Mouse (Mus musculus) retina, adult 2 months (tissue): ENCODE results near the gene Cdc37.
A peak's percentile ranks its signal among the peaks of the same experiment; 100 is the strongest.

Experiments
- DNase-seq: peaks from one replicate; pipeline ENCODE4 v3.0.0-alpha.2; 2012; ENCODE audit warnings: low read depth, low spot score

Gene Cdc37

DNA sequence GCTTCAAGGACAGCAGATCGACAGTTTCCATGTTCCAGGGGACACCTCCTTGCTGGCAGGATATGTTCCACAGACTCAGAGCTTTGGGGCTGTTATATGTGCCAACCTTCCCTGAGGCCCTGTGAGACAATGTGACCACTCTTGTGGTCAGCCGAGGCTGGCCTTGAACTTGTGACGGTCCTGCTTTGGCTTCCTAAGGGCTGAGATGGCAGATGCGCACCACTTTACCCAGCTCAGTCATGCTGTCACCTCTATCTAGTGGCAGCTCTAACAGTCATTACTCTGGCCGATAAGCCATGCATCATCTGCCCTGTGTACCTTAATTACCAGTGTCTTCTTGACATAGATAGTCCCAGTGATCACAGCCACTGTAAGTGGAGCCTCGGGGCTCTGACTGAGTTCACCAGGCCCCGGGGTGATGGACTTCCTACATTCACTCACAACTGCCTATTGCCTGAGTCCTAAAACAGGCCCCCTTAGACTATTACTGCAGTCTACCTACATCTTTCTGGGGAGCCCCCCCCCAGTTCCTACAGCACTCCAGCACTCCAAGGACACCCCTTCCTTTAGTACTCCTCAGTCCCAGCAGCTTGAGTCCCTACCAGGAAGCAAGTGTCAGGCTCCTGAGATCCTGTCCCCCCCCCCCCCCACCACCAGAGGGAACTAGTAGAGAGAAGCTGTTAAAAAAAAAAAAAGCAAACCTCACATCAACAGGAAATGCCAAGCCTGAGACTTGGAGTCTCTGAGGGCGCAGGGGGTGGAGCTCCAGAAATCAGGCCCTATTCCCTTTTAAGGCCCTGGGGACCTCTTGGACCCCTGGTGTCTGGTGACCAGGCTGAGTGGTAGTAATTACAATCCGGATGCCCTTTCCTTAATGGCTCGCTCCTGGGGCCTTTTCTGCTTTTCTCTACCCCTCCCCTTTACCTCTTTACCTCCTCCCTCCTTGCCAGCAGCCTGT is 17.6 kb upstream of the Cdc37 start:
- no peak for DNase-seq

DNA sequence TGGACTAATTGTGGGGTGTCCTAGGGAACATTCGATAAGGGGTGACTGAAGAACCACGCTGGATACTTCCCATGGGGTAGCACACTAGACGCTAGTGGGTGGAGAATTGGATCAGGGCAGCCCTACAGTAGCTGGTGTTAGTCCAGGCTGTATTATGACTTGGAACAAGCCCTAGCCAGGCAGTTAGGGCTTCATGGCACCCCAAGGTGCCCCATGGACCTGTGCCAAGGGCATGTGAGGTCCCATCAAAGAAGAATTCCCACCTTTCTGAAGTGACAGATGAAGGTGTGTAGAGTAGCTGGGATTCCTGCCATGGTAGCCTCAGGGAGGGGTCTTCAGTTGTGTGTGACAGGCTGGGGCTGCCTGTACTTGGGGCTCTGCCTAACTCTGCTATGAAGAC is 16.7 kb upstream of the Cdc37 start:
- no peak for DNase-seq

DNA sequence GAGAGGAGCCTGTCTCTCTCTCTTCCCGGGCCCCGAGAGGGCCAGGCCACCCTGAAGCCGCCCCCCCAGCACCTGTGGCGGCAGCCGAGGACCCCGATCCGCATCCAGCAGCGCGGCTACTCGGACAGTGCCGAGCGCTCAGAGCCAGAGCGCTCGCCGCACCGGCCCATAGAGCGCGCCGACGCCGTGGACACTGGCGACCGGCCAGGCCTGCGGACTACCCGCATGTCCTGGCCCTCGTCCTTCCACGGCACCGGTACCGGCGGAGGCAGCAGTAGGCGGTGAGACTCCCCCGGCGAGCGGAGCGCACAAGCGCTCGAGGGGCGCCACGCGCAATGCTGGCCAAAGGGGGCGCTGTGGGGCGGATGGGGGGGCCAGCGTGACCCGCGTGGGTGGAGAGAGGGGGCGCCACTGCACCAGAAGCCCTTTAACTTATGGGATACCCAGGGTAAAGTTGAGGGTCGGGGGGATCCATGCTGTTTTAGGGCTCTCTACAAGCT is 16.2 kb upstream of the Cdc37 start:
- no peak for DNase-seq

DNA sequence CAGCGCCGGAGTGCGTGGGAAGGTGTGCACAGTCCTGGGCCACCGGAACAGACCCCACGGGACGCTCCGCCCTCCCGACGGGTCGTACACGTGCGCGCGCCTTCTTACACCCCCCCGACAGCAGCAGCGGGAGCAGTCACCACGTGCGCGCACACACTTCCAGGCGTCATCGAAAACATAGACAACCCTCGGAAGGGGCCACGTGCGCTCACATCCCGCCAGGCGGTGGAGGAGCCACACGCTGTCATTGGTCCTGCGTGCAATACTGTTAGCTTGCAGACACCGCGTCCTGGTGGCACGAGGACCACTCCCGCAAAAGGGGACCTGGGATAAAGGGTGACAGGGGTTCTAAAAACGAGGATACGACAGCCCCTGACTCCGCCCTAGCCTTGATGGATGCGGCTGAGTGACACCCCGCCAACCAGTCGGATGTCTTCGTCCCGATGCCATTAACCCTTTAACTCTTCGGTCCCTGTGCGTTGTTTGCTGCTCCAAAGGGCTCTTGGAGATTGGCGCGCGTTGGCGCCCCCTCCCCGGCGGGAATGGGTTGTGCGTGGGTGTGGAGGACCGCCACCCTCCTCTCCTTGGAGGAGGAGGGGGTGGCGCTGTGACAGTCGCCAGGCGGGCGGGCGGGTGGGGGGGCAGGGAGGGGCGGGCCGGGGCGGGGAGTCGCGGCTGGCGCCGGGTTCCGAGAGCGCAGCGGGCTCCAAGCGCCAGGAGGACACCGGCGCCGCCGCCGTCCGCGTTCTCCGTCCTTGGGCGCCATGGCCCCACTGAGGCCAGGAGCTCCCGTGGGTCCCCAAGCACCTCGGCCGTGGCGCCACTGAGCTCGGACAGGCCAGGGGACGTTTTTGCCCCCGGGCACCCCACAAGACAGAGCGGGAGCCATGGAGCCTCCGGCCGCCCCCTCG is 15.5 kb upstream of the Cdc37 start, which contains the start of gene Pde4a:
Pde4a (plus strand) TSS at position 674 of the 911 bp plus-strand sequence.
- DNase-seq, result no peak

DNA sequence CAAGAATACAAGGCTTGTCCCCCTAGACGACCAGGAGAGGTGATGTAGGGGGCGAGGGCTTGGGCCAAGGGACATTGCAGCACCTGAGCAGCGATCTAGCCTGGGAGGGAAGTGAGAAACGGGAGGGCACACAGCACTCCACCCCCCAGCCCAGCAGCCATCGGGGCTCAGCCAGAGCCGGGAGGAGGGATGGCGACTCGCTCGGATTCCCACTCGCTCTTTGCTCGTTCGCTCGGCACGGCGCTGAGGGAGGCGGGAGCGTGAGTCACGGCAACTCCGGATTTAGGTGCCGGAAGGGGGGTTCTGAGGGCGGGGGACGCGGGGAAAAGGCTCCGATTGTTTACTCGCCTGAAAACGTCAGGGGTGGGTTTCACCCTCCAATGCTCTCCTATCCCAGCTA is 14.3 kb upstream of the Cdc37 start:
- DNase-seq, result no peak

DNA sequence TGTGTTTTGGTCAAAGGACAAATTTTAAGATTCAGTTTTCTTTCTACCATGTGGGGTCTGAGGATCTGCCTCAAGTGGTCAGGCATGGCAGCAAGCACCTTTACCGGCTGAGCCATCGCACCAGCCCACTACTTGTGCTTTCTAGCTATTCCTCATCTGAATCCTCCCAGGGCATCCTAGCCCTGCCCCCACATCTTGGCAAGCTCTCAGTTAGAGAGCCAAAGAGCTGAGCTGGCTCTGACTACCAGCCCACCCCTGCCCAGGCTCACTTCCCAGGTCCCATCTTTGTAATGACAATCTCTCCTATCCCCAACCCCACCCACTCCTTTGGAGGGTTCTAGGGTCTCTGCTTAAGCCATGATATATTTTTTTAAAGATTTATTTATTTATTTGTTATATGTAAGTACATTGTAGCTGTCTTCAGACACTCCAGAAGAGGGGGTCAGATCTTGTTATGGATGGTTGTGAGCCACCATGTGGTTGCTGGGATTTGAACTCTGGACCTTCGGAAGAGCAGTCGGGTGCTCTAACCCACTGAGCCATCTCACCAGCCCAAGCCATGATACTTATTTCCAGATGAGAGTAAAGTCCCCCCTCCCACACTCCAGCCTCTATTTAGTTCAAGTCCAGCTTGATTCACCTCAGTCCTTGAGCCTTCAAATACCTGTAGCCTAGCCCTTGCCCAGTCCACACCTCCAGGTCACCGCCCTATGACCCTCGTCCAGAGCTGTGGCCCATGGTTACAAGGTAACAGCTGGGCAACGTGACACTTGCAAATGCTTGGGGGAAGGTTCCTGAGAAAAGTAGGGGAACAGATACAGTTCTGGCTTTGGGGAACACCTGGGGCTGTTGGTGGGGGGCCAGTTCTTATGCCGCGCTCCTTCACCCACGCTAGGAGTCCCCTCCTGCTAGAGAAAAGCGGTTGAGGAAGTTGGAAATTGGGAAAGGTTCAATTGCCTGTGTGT is 13.6 kb upstream of the Cdc37 start:
- no peak for DNase-seq

DNA sequence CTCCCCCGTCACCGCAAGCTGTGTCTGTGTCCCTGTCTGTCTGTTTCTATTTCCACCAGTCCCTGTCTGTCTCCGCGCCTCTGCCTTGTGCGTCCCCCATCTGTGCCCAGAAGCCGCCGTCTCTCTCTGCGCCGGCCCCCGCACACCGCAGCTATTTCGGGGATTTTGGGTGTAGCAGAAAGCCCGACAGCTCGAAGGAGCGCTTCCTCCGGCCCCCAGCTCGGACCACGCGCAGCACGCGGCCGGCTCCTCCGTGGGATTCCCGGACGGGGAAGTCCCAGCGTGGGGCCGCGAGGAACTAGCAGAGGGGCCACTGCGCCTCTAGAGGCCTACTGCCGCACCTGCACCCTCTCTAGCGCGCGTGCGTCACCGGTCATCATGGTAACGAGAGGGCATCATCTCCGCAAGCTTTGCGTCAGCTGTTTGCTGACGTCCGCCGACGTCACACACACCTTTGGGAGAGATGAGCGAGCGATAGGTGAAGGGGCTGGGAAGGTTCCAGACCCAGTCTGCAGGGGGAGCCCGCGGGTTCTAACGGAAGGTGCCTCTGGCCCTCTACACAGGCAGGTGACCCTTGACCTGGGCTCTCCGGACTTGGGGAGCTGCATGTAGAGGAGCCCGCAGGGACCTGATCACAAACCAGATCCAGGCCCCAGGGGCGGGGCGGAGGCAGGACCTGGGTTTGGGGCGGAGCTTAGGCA is 11.6 kb upstream of the Cdc37 start:
- DNase-seq, result peak; percentile 73

DNA sequence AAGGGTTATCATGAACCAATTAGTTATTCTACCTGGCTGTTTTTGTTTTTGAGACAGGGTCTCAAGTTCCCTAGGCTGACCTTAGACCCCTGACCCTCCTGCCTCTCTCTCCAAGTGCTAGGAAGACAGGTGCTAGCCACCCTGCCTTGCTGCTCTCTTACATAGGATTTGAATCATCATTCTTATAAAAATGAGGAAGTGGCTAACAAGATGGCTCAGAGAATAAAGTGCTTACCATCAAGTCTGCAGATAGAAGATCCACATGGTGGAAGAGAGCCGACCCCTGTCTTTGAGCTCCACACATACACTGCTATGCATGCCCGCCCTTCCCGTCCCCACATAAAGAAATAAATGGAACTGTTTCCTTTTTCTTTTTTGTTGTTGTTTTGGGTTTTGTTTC is 5.0 kb upstream of the Cdc37 start:
- DNase-seq, result no peak

DNA sequence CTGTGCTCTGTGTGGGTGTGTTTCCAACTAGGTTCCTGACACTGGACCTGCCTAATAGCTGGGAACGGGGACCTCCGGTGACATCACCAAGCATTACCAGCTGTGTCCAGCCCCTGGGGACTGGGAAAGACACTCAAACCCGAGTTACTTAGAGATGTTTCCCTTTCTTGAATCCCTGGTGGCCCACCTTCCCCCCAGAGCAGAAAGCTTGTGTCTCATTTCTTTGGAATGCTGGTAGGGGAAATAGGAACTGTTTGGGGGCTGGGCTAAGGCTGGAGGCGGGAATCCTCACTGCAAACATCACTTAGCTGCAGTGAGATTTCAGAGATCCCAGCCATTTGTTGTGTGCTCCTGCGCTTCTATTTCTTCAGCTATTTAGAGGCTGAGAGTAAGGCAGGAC is 4.1 kb upstream of the Cdc37 start:
- DNase-seq, result no peak

DNA sequence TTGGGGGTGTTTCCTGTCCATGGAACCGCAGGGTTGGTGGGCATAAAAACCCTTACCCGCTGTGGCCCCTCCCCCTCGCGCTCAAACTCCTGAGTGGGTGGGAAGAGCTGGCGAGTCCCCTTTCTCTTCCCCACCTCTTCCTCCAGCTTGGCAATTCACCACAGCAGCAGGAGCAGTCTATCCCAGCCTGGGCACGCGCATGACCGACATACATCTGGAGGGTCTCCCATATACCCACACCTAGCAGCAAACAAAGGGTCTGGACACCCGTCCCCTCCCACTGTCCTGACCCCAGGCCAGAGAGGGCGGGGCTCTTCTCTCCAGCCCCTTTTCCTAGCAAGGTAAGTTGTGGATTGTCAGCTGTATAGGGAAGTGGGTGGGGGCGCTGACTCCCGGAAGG is 3.5 kb upstream of the Cdc37 start:
- no peak for DNase-seq

DNA sequence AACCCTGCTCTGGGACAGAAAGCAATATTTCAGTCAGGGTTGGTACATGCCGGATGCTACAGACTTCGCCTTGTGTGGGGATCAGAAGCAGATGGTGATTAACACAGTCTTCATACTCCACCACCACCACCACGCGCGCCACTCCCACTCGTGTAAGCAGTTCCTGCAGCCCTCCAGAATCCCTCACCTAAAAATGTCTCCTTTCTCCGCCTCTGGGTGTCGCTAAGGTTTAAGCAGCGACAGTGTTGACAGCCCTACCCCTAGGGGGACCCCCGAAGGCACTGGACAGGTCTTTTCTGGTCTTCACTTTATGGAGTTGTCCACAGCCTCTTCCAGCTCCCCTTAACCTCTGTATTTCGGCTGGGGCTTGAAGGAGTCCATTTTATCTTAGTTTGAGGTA is 2.9 kb upstream of the Cdc37 start:
- no peak for DNase-seq

DNA sequence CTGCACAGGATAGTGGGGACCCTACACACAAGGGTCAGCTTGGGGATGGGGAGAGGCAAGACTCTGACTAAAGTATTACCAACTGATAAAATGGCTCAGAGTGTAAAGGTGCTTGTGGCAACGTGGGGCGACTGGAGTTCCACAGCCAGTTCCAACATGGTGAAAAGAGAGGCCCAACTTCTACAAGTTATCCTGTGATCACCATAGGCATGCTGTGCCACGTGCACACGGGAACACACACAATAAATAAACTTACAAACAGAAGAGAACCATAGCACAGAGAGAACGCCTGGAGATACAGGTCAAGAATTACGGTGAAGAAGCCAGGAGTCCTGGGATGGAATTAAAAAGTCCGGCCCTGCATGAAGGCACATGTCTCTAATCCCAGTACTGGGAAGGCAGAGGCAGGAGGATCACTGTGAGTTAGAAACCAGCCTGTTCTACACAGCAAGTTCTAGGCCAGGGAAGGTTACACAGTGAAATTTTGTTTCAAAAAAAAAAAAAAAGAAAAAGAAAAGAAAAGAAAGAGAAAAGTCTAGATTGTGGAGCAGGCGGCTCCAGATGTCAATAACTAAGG is 617 bp downstream of the Cdc37 start:
- no peak for DNase-seq

DNA sequence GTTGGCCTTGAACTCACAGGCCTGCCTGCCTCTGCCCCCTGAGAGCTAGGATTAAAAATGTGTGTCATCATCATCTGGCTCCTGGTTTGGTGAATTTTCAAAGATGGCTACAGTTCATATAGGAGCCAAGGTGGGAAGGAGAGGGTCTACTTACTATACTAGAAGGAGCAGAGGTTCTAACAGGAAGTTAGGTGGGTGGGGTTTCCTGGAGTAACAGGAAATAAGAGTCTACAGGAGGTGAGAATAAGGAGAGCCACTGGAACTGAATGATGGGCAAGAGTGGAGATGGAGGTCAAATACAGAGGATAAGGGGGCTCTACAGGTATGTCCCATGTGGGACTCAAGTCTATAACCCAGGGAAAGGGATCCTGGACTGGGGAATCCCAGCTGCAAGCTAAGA is 1.4 kb downstream of the Cdc37 start:
- no peak for DNase-seq

DNA sequence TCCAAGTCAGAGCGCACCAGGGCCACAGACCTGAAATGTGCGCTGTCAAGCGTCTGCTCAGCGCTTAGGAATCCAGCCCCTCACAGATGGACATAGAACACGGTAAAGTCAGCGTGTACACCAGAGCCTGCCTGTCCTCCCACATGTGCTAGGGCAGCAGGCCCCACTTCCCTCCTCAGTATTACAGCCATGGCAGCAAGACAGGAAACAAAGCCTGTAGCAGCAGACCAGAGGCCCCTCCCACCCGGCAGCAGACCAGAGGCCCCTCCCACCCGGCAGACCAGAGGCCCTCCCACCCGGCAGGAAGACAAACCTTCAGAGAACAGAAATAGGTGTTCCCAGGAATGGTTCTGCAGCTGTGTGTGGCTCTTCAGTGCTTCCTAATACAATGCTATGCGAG is 3.1 kb downstream of the Cdc37 start:
- no peak for DNase-seq

DNA sequence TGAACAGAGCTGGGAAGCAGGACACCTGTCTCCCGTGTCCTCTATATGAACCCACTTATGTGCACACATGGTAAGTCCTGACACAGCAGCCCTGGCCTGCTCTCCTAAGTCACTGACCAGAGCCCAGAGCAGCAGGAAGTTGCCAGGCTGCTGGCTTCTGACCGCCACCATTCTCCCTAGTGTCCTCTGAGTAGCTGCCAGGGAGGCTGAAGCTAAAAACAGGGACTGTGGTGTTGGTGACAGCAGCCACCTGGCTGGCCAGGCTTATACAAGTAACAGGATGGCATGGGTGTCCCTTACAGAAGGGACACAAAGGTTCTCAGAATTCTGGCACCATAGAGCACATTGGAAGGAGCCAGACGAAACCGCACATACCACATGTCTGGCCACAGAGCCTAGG is 4.4 kb downstream of the Cdc37 start:
- no peak for DNase-seq

DNA sequence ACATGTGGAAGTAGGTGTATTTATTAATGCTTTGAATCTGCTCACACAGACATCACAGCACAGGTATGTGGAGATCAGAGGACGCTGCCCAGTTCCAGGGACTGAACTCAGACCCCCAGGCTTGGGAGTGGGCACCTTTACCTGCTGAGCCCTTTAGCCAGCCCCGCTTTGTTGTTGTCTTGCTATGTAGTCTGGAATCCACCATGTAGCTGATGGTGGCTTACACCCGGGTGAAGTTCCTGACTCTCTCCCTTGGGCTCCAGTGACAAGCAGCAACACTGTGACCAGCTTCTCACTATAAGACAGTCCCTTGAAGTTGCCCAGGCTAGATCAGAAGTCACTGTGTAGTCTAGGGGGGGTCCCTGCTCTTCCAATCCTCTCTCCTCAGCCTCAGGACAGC is 5.4 kb downstream of the Cdc37 start:
- no peak for DNase-seq

DNA sequence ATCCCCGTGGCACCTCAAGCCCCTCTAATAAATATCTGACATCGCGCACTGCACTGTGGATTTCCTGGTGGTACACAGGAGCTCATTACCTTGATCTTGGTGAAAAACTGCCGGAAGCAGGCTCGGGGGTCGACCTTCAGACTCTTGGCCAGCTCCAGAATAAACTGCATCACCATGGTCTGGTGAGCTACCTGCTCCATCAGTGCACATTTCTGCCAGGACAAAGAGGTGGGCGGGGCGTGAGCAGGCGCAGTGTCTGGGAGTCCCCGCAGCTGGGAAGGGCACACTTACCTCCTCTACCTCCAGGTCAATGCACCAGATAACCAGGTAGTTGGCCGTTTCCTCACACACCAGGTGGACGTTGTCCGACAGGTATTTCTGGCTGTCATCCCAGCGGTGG is 7.9 kb downstream of the Cdc37 start:
- DNase-seq, result no peak

DNA sequence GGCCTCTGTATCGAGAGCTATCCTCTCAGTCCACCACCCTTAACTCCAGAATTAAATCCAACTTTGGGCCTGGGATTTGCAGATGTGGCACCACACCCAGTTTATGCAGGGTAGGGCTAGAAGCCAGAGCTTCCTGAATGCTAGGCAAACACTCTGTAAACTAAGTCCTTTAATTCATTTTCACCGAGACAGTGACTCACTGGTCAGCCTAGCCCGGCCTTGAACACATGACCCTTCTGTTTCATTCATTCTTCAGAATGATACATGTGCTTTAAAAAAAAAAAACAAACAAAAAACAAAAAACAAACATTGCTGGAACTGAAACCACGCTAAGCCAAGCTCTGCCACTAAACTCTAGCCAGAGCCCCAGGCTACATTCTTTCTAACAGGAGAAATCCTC is 11.4 kb downstream of the Cdc37 start:
- DNase-seq, result no peak

DNA sequence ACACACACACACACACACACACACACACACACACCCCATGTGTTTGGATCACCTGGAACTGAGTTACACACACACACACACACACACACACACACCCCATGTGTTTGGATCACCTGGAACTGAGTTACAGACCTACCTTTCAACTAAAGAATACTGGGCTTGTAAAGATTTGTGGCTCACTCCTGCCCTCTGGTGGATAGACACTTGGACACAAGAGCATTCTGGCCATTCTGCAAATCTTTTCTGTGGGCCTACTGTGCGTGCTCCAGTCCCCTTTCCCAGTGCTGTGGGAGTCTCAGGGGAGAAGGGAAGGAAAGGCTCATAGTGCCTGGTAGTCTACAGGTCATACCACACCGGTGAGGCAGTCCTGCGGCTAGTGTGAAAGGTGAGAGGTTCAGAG is 12.6 kb downstream of the Cdc37 start:
- DNase-seq, result no peak

DNA sequence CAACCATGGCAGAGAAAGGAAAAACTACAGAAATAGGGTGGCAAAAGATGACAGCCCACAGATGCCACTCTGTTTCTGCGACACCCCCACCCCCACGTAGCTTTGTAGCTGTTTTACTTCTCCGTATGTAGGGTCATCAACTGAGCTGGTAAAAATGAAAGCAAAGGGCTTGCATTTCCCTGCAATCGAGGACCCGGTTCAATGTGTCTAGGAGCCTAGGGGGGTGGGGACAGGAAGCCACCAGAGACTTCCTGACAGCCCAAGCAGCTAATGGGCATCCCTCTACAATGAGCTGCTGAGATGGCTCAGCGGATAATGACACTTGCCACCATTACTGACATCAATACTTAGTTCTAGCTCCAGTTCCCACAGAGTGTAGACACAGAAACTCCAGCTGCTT is 13.4 kb downstream of the Cdc37 start:
- DNase-seq, result no peak
